Mouse (Mus musculus) megakaryocyte progenitor cell, adult 5-6 weeks (primary cell): ENCODE data around the gene Krt1. TPM values are rescaled to one million over a fixed set of nuclear protein-coding genes. Genes with fewer than 3 reads are reported as not detected.

Experiments
- ATAC-seq: replicated peaks from 2 replicates; pipeline ENCODE4 v1.8.0; 2016; ENCODE audit warnings: mild to moderate bottlenecking, moderate TSS enrichment, inconsistent platforms; ENCODE audit not compliant: poor library complexity
- total RNA-seq, 2 experiments: library from RNA; stranded (forward) in 1 of 2; stranded (reverse) in 1 of 2; fragments of 157-497, 149-512 nt in 1 of 2; fragments of 200-1000 nt in 1 of 2; gene quantifications; 2 replicates each; pipeline versions ENCODE4 v1.2.3 to v1.2.4; 2015 to 2017

The Krt1 gene
- total RNA-seq, 2 experiments from 2014 or later: not detected

DNA sequence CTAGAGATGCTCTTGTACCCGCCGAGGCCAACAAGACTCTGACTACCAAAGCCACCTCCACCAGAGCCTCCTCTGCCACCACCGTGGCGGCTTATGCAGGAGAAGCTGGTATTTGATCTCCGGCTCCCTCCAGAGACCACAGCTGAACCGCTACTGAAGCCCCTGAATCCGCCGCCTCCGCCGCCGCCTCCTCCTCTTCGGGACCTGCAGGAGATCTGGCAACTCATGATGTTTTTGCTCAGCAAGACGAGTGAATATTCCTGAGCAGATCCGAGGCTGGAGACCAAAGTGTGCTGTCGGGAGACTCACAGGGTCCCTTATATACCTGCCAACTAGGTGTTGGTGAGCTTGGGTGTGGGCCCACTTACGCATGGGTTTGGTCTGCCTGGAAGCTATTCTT lies 32.7 kb downstream of the Krt1 start, which contains the start of gene Krt2:
Gene Krt2, minus strand, starts transcription at position 295 of the 400 bp plus-strand sequence.
- ATAC-seq: no peak

DNA sequence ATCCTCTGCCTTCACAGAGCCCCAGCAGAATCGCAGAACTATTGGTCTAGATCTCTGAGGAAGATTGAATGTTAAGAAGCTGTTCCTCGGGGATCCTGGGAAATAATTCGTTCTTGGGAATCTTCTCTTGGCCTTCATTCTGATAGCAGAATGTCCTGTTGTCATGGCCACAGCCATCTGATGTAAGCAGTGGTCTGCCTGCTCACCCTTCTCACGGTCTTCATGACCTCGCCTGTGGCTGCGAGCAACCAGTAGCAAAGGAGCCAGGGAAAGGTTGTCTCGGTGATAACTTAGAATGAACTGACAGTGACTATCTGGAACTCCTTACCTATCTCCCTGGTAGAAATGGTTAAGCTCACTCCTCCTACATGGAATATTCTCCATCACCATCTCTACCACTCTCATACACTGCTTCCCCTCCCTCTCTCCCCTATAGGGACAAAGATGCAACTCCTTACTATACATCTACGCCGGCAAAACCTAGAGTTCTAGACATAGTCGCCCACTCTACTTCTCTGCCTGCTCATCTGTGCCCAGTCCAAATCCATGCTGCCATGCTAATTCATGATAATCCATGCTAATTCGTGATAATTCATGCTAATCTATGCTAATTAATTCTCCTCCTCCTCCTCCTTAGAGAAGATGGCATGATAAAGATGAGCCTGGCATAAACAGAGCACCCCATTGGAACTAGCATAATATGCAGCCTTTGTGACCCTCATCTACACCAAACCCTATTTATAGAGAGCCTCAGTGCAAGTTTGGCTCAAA lies 47.4 kb downstream of the Krt1 start:
- no peak for ATAC-seq

DNA sequence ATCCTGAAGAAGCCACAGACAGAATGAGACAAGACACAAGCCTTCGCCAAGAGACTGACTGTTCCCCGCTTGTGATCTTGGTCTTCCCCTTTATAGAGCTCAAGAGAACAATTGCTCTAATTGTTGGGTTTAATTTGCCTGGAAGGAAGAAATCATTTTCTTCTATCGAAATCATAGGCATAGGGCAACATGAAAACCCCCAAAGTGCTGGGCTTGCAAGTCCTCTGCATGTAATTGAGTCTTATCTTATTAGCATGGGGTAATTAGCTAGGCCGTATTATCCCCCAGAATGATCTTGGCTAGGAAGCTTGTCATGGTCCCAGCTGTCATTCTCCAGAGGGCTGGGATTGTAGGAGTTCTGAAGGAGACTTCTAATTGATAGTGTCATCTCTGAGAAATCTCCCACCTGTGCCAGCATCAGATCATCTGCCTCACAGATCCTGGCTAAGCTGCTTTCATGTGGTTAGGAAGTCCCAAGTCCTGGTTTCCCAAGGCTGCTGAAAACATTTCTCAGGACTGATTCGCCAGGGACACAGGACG lies 48.2 kb downstream of the Krt1 start, which contains the start of gene Krt73:
Gene Krt73, minus strand, starts transcription at position 51 of the 540 bp plus-strand sequence.
- ATAC-seq: no peak

Other genes with a start within 250 kb of the Krt1 start
- gene Gm5414, start 222.6 kb downstream of the Krt1 start, total RNA-seq (2015): not detected in 2 replicates
- gene Gm5414, start 222.6 kb downstream of the Krt1 start, total RNA-seq (2017): not detected in 2 replicates
- not detected in 2 replicates for gene Gm5478, start 203.4 kb downstream of the Krt1 start, total RNA-seq (2015)
- not detected in 2 replicates for gene Gm5478, start 203.4 kb downstream of the Krt1 start, total RNA-seq (2017)
- gene Krt6b, start 170.5 kb downstream of the Krt1 start, total RNA-seq (2015): not detected in 2 replicates
- not detected in 2 replicates for gene Krt6b, start 170.5 kb downstream of the Krt1 start, total RNA-seq (2017)
- not detected in 2 replicates for gene Krt6a, start 156.5 kb downstream of the Krt1 start, total RNA-seq (2015)
- gene Krt6a, start 156.5 kb downstream of the Krt1 start, total RNA-seq (2017): not detected in 2 replicates
- not detected in 2 replicates for gene Krt5, start 137.9 kb downstream of the Krt1 start, total RNA-seq (2015)
- not detected in 2 replicates for gene Krt5, start 137.9 kb downstream of the Krt1 start, total RNA-seq (2017)
- gene Krt71, start 107.7 kb downstream of the Krt1 start, total RNA-seq (2015): not detected in 2 replicates
- not detected in 2 replicates for gene Krt71, start 107.7 kb downstream of the Krt1 start, total RNA-seq (2017)
- not detected in 2 replicates for gene Krt72, start 64.3 kb downstream of the Krt1 start, total RNA-seq (2015)
- gene Krt72, start 64.3 kb downstream of the Krt1 start, total RNA-seq (2017): not detected in 2 replicates
- not detected in 2 replicates for gene Krt73, start 48.4 kb downstream of the Krt1 start, total RNA-seq (2015)
- gene Krt73, start 48.4 kb downstream of the Krt1 start, total RNA-seq (2017): not detected in 2 replicates
- gene Krt2, start 32.6 kb downstream of the Krt1 start, total RNA-seq (2015): not detected in 2 replicates
- gene Krt2, start 32.6 kb downstream of the Krt1 start, total RNA-seq (2017): not detected in 2 replicates
- not detected in 2 replicates for gene Krt77, start 18.9 kb upstream of the Krt1 start, total RNA-seq (2015)
- gene Krt77, start 18.9 kb upstream of the Krt1 start, total RNA-seq (2017): not detected in 2 replicates
- gene Krt76, start 42.1 kb upstream of the Krt1 start, total RNA-seq (2015): not detected in 2 replicates
- not detected in 2 replicates for gene Krt76, start 42.1 kb upstream of the Krt1 start, total RNA-seq (2017)
- gene Krt4, start 73.9 kb upstream of the Krt1 start, total RNA-seq (2015): 0.52 TPM in 1 of 2 replicates, not detected in the other
- not detected in 2 replicates for gene Krt4, start 73.9 kb upstream of the Krt1 start, total RNA-seq (2017)
- not detected in 2 replicates for gene Krt79, start 89.5 kb upstream of the Krt1 start, total RNA-seq (2015)
- not detected in 2 replicates for gene Krt79, start 89.5 kb upstream of the Krt1 start, total RNA-seq (2017)
- gene Krt78, start 103.5 kb upstream of the Krt1 start, total RNA-seq (2015): not detected in 2 replicates
- gene Krt78, start 103.5 kb upstream of the Krt1 start, total RNA-seq (2017): not detected in 2 replicates
- 0.12 and 0.73 TPM in 2 replicates for gene Krt8, start 153.7 kb upstream of the Krt1 start, total RNA-seq (2015)
- gene Krt8, start 153.7 kb upstream of the Krt1 start, total RNA-seq (2017): 0.12 and 0.44 TPM in 2 replicates
- gene Krt18, start 177.4 kb upstream of the Krt1 start, total RNA-seq (2015): 7.9 and 11.8 TPM in 2 replicates
- gene Krt18, start 177.4 kb upstream of the Krt1 start, total RNA-seq (2017): 12.0 and 14.6 TPM in 2 replicates
- gene Eif4b, start 223.0 kb upstream of the Krt1 start, total RNA-seq (2015): 163 and 180 TPM in 2 replicates
- 394 and 459 TPM in 2 replicates for gene Eif4b, start 223.0 kb upstream of the Krt1 start, total RNA-seq (2017)
- not detected in 2 replicates for gene Tns2, start 249.6 kb upstream of the Krt1 start, total RNA-seq (2015)
- gene Tns2, start 249.6 kb upstream of the Krt1 start, total RNA-seq (2017): not detected in 2 replicates